Mouse (Mus musculus): ENCODE results near the gene Tdrd5. TPM values are rescaled to one million over a fixed set of nuclear protein-coding genes. Genes with fewer than 3 reads are reported as not detected.
"Not testable (repeated sequence)": the region's sequence is repeated elsewhere in the genome, so short reads cannot be mapped to it uniquely, and the experiment has no call there.

The Tdrd5 gene
- total RNA-seq, 2 experiments from 2014 or later: 3.5 to 3.7 TPM

DNA sequence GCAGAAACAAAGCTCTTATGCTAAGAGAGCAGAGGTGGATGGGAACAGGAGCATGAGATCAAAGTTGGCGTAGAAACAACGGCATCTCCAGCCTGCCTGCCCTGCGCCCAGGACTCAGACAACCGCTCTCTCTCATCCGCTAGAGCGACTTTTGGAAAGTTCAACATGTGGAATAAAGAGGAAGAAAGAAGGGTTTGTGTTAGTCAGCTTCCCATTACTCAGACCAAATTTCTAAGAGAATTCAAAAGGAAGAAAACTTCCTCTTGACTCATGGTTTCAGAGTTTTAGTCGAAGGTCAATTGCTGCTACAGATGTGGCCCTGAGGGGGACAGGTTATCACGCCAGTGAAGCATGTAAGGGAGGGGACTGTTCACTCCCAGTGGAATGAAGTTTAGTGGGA, 39.5 kb downstream of the Tdrd5 start:
- no peak for DNase-seq

DNA sequence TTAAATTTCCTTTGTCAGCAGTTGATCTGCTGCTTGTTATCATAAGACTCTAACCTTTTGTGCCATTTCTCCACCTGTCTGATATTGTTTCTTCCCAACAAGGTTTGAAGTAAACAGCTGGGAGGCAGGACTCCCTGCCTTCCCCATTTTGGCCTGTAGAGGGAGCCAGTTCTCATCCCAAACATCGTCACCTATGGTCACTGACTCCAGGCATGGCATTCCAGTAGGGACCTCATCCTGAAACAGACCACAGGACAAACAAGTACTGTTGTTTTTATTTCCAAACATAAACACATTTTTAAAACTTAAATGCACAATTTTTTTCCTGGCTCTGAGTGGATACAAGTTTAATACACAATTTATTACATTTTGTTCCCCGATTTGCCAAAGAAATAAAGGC, 40.1 kb downstream of the Tdrd5 start:
- intact Hi-C loops (cut with DNase I): no loop called here
- DNase-seq: peak; percentile 53

More for the DNA sequence above, 39.5 kb downstream of the Tdrd5 start:
- intact Hi-C loops (cut with DNase I): no loop called here

DNA sequence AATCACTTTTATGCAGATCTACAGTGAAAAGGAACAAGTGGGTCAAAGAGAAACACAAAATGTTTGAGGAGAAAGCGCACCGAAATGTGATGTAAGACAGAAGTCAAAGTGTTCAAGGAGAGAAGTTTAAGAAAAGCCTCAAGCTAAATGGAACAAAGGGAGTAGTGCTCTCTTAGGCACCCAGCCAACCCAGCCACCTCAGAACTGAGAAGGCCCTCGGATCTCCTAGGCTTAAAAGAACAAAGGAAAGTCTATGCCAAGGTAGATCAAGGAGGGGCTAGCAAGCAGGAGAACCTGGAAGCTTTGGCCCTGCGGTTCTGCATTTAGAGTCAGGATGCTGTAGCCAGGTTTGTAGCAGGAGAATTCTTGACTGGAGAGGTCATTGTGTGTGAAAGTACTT, 48.6 kb downstream of the Tdrd5 start:
- no peak for DNase-seq
- intact Hi-C loops (cut with DNase I): no loop called here

DNA sequence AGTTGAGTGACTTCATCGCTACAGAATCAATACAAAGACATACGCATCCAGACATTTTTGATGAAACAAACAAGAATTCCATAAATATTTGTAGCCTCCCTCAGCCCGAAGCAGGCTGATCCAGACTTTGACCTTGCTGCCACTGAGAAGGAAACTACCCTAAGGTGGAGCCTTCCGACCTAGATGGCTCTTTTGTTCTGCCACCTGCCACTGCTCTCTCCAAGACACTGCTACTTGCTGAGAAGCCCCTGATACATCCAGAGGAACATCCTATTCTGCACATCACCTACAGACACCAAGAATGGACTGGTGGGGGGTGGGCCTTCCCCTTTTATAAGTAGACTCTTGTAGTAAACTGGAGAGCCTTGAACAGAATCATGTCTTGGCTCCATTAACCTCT, 52.4 kb downstream of the Tdrd5 start:
- intact Hi-C loops (cut with DNase I); DNase-seq: not testable (repeated sequence)

DNA sequence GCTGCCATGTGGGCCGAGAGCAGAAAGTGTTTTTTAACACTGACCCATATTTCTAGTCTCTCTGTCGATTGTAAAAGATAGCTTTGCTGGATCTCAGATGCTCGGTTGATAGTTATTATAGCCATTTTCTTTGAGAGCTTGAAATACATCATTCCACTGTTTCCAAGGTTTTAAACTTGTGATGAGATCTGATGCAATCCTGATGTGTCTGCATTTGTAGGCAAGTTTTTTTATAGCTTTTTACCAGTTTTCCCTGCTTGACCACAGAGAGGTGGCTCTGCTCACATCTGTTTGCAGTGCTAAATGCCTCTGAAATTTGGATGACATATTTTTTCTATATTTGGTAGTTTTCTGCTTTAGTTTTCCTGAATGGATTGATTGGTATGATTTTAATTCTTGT, 55.6 kb downstream of the Tdrd5 start:
- intact Hi-C loops (cut with DNase I): no loop called here
- DNase-seq: no peak

DNA sequence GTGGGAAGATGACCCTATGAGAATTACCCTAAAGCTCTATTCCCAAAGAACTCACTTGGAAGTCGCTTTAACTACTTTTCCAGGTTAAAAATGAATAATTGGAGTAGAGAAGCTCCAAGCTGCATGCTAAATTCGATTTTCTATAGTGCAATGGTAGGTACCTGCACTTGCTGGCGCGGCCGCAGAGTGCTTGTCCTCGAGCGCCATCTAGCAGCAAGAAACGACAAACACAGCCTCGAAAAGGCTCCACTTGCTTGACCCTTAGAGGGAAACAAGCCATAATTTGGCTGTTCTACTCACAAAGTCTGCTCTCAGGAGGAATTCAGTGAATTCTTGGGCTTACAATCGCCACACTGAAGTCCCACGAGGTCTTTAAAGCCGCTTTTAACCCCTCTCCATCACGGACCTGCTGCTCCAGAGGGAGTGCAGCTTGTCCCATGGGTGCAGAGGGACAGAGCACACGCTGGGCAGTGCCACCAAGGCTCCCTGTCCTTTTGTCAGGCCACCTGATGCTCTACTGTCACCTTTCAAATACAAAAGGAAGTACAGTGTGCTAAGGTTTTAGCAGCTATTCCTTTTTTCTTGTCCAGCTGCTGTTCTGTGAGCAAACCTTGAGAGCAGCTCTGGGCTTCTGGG, 61.6 kb downstream of the Tdrd5 start:
- DNase-seq: peak; percentile 54
- intact Hi-C loops (cut with DNase I): loop anchor here (5.0 kb wide), 1 partner anchor 155 kb away; no protein-coding TSS in a partner anchor

DNA sequence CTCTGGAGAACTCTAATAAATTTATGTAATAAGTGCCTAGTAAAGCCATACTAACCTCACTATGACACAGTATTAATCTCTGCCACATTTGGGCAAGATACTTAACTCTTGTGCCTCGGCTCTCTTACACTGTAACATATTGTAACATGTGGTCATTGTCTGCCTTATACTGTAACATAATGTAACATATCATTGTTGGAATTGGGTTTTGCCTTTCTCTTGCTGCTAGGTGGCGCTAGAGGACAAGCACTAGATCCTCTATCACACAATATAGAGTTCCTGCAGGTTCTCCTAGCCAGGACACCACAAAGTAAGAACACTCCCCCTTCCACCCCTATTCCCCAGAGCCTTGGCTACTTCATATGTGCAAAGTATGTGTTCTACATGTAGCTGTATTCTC, 62.4 kb downstream of the Tdrd5 start:
- peak; percentile 32 for DNase-seq
- intact Hi-C loops (cut with DNase I): loop anchor here (5.0 kb wide), 1 partner anchor 154 kb away; no protein-coding TSS in a partner anchor

DNA sequence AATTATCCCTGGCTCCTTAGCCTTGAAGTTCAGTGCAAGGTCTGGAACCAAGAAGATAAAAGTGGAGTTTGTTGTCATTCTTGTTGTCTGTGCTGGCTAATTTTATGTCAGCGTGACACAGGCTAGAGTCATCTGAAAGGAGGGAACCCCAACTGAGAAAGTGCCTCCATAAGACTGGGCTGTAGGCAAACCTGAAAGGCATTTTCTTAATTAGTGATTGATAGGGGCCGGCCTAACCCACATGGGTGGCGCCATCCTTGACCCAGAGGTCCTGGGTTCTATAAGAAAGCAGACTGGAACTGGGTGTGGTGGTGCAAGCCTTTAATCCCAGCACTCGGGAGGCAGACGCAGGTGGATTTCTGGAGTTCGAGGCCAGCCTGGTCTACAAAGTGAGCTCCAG, 72.3 kb downstream of the Tdrd5 start:
- DNase-seq: no peak
- intact Hi-C loops (cut with DNase I): no loop called here

DNA sequence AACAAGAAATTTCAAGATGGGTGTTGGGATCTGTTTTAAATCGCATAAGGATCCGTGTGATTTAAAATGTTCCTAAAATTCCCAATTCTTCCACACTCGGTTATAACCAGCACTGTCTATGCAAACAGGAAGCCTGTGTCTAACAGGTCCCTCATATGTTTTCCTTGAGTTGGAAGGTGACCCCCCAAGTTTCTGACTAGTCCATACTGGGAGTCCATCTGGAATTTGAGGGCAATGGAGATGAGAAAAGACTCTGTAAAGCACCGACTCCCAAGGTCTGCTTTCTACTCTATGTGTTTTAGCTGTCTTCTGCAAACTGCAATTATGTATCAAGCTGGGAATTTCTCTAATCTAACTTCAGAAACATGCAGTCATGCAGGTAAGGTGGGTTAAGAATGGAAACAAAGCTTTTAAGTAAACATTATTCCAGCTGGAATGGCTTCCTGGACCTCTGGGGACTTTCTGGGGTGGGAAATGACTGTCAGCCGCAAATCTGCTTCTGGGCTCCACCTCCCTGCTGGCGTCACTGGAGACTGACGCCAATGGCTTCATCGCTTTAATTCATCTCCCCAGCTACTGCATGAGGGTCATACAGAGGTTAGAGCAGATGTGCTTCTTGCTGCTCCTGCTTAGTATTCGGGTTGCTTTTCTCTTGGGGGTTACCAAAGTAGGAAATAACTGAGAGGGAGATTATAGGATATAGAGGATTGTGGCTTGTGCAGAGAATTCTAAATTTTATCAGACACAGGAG, 73.0 kb downstream of the Tdrd5 start:
- intact Hi-C loops (cut with DNase I): no loop called here
- no peak for DNase-seq

DNA sequence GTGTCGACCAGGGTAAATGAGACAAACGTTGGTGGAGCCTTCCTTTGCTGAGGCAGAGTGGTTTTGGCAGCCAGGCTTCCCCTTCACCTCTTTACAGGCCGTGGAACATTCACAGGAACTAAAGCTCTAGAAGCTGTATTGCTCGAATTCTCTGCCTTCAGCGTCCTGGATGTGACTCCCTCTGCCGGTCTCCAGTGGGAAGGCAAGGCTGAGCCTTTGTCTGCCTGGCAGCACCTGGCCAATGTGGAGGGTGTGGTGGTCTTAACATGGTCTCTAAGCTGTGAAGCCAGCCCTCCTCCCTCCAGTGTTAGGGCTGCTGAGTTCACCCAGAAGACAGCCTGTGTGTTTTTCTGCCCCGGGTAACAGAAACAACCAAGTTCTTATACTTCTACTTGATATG, 74.0 kb downstream of the Tdrd5 start:
- intact Hi-C loops (cut with DNase I): no loop called here

DNA sequence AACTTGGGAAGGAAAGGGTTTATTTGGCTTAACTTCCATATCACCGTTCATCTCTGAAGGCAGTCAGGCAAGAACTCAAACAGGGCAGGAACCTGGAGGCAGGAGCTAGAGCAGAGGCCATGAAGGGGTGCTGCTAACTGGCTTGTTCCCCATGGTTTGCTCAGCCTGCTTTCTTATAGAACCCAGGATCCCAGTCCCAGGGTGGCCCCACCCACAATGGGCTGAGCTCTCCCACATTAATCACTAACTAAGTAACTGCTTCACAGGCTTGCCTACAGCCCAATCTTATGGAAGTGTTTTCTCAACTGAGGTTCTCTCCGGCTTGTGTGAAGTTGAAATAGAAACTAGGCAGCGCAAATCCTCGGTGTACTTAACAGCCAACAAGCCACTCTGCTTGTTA, 74.7 kb downstream of the Tdrd5 start:
- intact Hi-C loops (cut with DNase I): no loop called here
- no peak for DNase-seq

More for the DNA sequence above, 74.0 kb downstream of the Tdrd5 start:
- DNase-seq: peak; percentile 55

DNA sequence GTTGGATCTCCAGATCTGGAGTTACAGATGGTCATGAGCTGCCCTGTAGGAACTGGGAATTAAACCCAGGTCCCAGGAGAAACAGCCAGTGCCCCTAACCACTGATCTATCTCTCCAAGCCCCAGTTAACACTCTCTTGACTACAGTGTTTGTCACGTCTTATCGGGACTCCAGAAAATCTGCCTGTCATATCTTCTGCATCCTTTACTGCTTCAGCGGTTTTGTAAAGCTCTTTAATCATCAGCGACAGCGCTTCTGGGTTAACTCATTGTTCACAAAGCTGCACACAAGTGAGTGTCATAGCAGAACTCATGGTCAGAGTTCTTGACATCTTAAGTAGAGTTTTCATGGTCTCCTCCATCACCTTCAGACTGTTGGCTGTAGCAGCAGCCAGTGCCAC, 76.6 kb downstream of the Tdrd5 start:
- DNase-seq: no peak
- intact Hi-C loops (cut with DNase I): no loop called here

DNA sequence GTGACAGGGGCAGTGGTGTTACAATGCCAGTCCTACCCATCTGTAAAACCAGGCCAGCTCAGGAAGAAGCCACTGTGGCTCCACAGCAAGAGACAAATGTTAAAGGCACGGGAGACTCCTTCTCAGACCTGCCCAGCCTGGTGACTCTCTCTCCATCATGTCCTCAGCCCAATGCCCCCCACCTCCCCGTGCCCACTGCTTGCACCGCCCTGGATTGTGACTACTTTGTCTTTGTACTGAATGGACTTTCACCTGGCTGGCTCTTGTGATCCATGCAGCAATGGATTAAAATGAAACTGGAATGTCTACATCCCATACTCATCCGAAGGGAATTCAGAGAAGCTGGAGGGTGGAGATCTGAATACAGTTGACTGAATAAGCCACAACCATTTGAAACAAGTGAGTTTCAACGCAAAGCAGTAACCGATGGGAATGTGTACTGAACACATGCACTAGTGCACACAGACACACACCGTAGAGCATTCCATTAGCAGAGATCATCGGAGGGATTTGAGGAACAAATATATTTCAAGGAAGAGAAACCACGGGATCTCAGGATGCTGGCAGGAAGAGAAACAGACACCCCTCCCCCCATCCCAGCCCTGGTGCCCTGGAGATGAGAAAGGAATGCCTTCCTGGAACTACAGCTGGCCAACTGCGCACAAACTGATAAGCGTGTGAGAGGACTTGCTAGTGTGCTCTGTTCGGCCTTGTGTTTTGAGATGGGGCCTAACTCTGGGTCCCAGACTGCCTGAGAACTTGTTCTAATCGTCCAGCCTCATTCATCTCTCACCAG, 81.1 kb downstream of the Tdrd5 start:
- DNase-seq: no peak
- intact Hi-C loops (cut with DNase I): no loop called here

DNA sequence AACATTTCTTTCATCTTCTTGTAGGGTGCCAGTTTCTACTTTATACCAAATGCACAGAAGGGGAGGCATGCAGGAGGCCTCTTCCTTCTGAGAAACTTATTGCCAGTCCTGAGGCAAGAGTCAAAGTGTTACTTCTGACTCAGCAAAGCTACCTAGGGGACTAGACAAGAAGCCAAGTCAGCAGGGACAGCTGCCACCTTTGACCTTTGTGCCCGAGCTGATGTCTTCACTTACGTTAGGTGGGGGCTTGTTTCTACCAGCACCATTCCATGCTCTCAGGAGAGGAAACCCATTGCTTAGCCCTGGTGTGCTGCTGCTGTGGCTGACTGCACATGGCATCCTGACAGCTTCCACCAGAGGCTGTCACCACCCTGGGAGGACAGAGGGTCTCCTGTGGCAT, 82.1 kb downstream of the Tdrd5 start:
- intact Hi-C loops (cut with DNase I): no loop called here
- no peak for DNase-seq

DNA sequence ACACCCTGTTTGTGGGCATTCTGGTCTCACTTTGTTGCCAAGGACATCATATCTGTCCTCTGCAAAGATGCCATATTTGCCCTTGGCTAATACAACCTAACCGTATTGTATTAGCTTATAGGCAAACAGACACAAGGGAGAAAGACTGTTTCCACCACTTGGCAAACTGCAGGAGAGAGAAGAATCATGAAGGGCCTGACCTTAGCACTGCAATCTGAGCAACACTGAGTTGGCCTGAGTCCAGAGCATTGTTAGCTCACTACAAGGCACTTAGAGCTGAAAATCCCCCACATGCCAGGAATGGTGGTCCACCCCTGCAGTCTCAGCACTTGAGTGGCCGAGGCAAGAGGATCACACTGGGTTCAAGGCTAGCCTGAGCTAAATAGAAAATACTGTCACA, 84.9 kb downstream of the Tdrd5 start:
- DNase-seq: no peak
- intact Hi-C loops (cut with DNase I): no loop called here

DNA sequence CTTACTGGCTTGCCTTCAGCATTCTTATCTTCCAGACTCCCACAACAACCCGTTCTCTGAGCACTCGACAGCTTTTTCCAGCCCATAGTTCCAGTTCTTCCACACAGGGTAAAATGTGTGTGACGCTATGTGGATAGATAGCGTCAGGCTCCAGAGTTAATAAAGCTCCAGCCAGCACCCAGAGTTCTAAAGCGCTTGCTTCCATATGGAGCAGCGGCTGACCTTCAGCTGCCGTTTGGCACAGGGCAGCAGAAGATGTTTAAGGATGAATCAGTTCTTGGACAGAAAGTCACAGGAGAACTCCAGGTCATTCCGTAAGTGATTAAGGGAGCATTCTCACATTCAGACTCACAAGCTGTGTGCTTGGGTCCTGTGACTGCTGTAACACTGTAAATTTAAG, 85.5 kb downstream of the Tdrd5 start:
- intact Hi-C loops (cut with DNase I): no loop called here
- DNase-seq: no peak

DNA sequence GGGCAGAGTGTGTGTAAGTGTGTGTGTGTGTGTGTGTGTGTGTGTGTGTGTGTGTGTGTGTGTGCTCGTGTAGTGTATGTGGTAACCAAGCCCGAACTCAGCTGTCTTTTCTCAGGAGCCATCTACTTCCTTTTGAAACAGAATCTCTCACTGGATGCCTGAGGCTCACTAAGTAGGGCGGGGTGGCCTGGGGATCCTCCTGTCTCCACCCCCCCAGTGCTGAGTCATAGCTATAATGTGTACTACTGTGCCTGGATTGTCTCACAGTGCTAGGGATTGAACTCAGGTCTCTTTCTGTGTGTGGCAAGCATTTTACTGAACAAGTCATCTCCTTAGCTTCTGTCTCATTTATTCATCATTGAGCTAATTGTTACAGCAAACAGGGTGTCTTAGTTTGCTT, 86.1 kb downstream of the Tdrd5 start:
- DNase-seq: no peak
- intact Hi-C loops (cut with DNase I): no loop called here

DNA sequence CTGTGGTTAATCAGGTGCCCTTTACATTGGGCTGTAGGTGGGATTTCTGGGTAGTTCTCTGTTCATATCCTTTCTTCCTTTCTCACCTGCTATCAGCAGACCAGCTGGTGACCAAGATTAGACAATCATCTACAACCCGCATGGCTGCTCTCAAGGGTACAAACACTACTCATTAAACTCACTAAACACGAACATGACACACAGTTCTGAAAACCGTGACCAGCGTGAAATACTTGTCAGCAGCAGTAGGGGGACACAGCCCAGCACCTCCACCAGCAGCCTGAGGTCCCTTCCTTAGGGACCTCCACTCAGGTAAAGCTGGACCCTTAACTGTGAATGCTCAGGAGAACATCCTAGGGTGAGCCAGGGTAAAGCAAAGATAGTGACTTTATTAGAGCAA, 87.2 kb downstream of the Tdrd5 start:
- intact Hi-C loops (cut with DNase I): no loop called here
- no peak for DNase-seq

DNA sequence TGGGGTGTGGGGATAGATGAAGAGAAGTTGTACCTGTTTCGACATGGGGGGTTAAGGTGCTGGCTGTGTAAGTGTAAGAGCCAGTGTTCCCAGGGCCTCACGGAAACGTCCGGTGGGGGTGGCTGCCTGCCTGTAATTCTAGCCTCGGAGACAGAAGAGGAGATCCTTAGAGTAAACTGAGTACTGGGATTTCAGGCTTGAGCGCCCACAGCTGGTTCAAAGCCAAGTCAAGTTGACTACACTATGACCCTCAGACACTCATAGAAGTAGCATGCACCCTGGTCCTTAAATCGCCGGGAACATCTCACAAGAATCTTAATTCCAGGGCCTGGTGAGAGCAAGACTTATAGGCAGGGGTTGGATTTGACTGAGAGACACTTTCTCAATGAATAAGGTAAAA, 88.8 kb downstream of the Tdrd5 start:
- intact Hi-C loops (cut with DNase I): no loop called here
- no peak for DNase-seq

DNA sequence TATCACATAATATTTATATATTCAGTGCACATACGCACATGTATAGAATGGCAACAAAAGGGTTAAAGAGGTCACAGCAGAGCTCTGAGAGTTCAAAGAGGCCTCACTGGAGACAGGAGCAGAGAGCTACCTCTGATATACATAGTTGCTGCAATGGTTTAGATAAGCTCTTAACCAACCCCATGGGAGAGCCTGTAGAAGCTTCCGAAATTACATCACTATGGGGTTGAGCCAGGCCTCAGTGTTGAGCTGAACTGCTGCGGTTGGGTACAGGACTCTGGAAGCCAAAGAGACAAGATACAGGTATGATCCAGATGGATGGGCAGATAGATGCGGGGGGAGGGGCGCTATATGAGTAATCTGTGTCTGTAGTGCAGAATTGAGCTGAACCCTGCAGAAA, 90.5 kb downstream of the Tdrd5 start:
- DNase-seq: no peak
- intact Hi-C loops (cut with DNase I): no loop called here

DNA sequence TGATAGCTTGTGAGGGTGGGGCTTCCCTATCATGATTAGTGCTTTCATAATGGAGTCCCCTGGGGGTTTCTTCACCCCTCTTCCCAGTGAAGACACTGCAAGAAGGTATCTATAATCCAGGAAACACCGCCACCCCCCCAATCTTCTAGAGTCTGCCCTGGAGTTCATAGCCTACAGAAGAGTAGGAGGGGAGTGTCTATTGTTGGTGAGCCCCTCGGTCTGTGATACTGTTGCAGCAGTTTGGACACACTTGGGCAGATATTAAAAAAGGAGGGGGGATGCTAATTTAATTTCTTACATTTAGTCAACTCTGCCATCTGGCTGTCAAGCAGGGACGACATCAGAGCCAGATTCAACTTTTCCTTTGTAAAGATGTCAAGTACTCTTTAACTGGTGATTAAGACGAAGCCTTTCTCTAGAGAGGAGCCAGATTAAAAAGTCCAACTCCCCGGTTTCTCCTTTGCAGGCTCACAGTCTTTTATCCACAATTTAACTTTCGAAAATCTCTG, 91.6 kb downstream of the Tdrd5 start:
- intact Hi-C loops (cut with DNase I): no loop called here
- DNase-seq: no peak

Measured in left cerebral cortex, postnatal 4 days (tissue).